Mouse (Mus musculus) stomach, embryonic 15.5 days (tissue): ENCODE results near the gene Rapgef2. TPM values are rescaled to one million over a fixed set of nuclear protein-coding genes. Genes with fewer than 3 reads are reported as not detected.

Experiments
- ATAC-seq: fragments of 200-750 bp; cut with Nextera tagmentation; 2 replicates; pipeline ENCODE4 v1.8.0; 2017; ENCODE audit warnings: low read depth, moderate number of reproducible peaks, moderate TSS enrichment; ENCODE audit not compliant: insufficient read depth, low FRiP score
- H3K27ac ChIP-seq: fragments of 300-500 bp; sonication (generic); 2 replicates; pipeline ENCODE4 v1.5.1; 2015; ENCODE audit warnings: mild to moderate bottlenecking, inconsistent platforms
- H3K27me3 ChIP-seq: fragments of 300-500 bp; sonication (generic); replicated peaks from 2 replicates; pipeline ENCODE4 v1.6.1; 2015; ENCODE audit warnings: inconsistent platforms
- H3K36me3 ChIP-seq: fragments of 300-500 bp; sonication (generic); 2 replicates; pipeline ENCODE4 v1.6.1; 2015; ENCODE audit warnings: inconsistent platforms
- H3K4me1 ChIP-seq: fragments of 300-500 bp; sonication (generic); 2 replicates; pipeline ENCODE4 v1.6.1; 2015; ENCODE audit warnings: inconsistent platforms
- H3K4me2 ChIP-seq: fragments of 300-500 bp; sonication (generic); 2 replicates; pipeline ENCODE4 v1.6.1; 2015; ENCODE audit warnings: mild to moderate bottlenecking, inconsistent platforms
- H3K4me3 ChIP-seq: fragments of 300-500 bp; sonication (generic); replicated peaks from 2 replicates; pipeline ENCODE4 v1.5.1; 2015; ENCODE audit warnings: inconsistent platforms
- H3K9ac ChIP-seq: fragments of 300-500 bp; sonication (generic); 2 replicates; pipeline ENCODE4 v1.6.1; 2015; ENCODE audit warnings: inconsistent platforms
- H3K9me3 ChIP-seq: fragments of 300-500 bp; sonication (generic); 2 replicates; pipeline ENCODE4 v1.6.1; 2016; ENCODE audit warnings: inconsistent platforms
- WGBS: fragments of 180-500 bp; shearing (Covaris S2); methylation state at CpG from one replicate; pipeline ENCODE4 v1.1.7; 2015; 5-methylcytosine and 5-hydroxymethylcytosine counted together
- polyA plus RNA-seq: library from polyadenylated mRNA; unstranded; fragments of >200 nt; fragmentation: Nextera tagmentation; extraction: Ambion mirVana; gene quantifications from 2 replicates; pipeline ENCODE4 v1.2.1, GENCODE M21; 2015

The Rapgef2 gene
- polyA plus RNA-seq, 1 experiment from 2014 or later = 5.6 TPM

- Histone ChIP-seq H3K4me2 (no peak overlapping the region), H3K9ac (no peak overlapping the region), H3K27ac (no peak overlapping the region), H3K27me3 (no peaks in the 10 kb centered on the region), H3K9me3 (no peaks in the 10 kb centered on the region), H3K4me1 (no peaks in the 10 kb centered on the region), H3K4me3 (no peak overlapping the region), H3K36me3 (no peaks in the 10 kb centered on the region)
- 66% methylated on average over 3 of the region's 3 CpGs for WGBS
- ATAC-seq = no peak
Observed at GRCm38 (mm10) chr3:79025983-79026382, 260.3 kb downstream of the Rapgef2 start.

- Histone ChIP-seq H3K36me3 (no peaks in the 10 kb centered on the region), H3K27me3 (no peaks in the 10 kb centered on the region), H3K9ac (no peak overlapping the region), H3K4me2 (no peak overlapping the region), H3K9me3 (no peaks in the 10 kb centered on the region), H3K4me3 (no peak overlapping the region), H3K4me1 (no peaks in the 10 kb centered on the region), H3K27ac (no peak overlapping the region)
- no peak for ATAC-seq
- 75% methylated on average over 6 of the region's 6 CpGs for WGBS
Observed at GRCm38 (mm10) chr3:79023735-79024328, 262.5 kb downstream of the Rapgef2 start.

GRCm38 (mm10) chr3:79022690-79023089 is 263.6 kb downstream of the Rapgef2 start:
- Histone ChIP-seq H3K36me3 (no peaks in the 10 kb centered on the region), H3K4me2 (no peak overlapping the region), H3K9ac (no peak overlapping the region), H3K9me3 (no peaks in the 10 kb centered on the region), H3K27ac (no peak overlapping the region), H3K4me3 (no peak overlapping the region), H3K27me3 (no peaks in the 10 kb centered on the region), H3K4me1 (no peaks in the 10 kb centered on the region)
- no peak for ATAC-seq
- 89% methylated on average over 4 of the region's 4 CpGs for WGBS

DNA sequence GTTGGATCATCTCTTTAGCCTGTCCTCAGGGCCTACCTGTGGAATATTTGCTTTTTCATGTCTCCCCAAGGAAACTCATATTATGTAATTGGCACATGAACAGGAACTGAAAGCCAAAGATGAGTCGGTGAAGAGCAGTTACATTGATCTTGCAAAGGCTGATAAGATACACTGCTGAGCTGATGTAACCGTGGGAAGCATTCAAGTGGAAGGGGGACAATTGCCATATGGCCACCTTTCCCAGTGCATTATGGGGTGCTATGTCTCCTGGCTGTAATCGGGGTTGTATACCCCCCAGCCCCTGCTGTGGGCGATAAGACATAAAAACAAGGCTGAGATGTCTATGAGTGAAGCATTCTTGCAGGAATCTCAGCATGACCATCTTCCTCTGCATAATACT is 268.9 kb downstream of the Rapgef2 start:
- no peaks in the 10 kb centered on the region for H3K4me1 ChIP-seq
- WGBS = 86% methylated on average over 4 of the region's 4 CpGs
- H3K27ac ChIP-seq = no peak overlapping the region
- H3K36me3 ChIP-seq = no peaks in the 10 kb centered on the region
- no peaks in the 10 kb centered on the region for H3K27me3 ChIP-seq
- no peak overlapping the region for H3K4me2 ChIP-seq
- H3K9me3 ChIP-seq = no peaks in the 10 kb centered on the region
- no peak for ATAC-seq
- H3K4me3 ChIP-seq = no peak overlapping the region
- H3K9ac ChIP-seq = no peak overlapping the region

- no peaks in the 10 kb centered on the region for H3K9me3 ChIP-seq
- H3K4me1 ChIP-seq = no peaks in the 10 kb centered on the region
- H3K9ac ChIP-seq = no peak overlapping the region
- H3K4me3 ChIP-seq = no peak overlapping the region
- 80% methylated on average over 9 of the region's 9 CpGs for WGBS
- H3K27me3 ChIP-seq = no peaks in the 10 kb centered on the region
- H3K27ac ChIP-seq = no peak overlapping the region
- H3K4me2 ChIP-seq = no peak overlapping the region
- ATAC-seq = no peak
- H3K36me3 ChIP-seq = no peaks in the 10 kb centered on the region
Observed at GRCm38 (mm10) chr3:79016830-79017229, 269.5 kb downstream of the Rapgef2 start.

- H3K4me1 ChIP-seq = no peaks in the 10 kb centered on the region
- no peak overlapping the region for H3K4me2 ChIP-seq
- no peaks in the 10 kb centered on the region for H3K27me3 ChIP-seq
- no peak overlapping the region for H3K4me3 ChIP-seq
- no peaks in the 10 kb centered on the region for H3K9me3 ChIP-seq
- no peak overlapping the region for H3K9ac ChIP-seq
- 82% methylated on average over 9 of the region's 9 CpGs for WGBS
- ATAC-seq = no peak
- no peaks in the 10 kb centered on the region for H3K36me3 ChIP-seq
- H3K27ac ChIP-seq = no peak overlapping the region
Observed at GRCm38 (mm10) chr3:79015621-79016474, 270.5 kb downstream of the Rapgef2 start.

Other genes starting within 250 kb of the Rapgef2 start
- not detected in 2 replicates for gene Gm17359, start 50.1 kb upstream of the Rapgef2 start, polyA plus RNA-seq